ENCODE assay signal across 9 mouse cellular contexts in the genomic region with DNA sequence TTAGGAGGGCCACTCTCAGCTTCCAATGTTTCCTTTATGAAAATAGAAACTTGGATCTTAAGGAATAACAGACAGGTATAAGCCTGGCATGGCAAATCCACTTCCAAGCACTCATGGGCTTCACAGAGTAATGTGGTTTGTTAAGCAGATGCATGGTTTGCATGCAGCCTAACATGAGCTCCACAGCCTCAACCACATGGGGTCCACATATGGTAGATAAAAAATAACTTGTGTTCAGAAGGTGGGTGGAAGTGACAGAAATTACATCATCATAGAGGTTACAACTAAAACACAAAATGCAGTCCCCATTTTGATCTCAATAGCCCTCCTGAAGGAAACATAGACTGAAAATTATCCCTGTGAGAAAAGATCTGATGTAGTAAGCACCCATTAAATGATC.
"Had no signal": no experiment of that assay in that cellular context is flagged by ENCODE, and none has a peak within 500 bp of the region (broad histone marks: within the 10 kb centered on the region; RNA-seq: fewer than 3 reads in every experiment).

No protein-coding gene starts in this region.

- H3K27ac ChIP-seq: limb, embryonic 15.5 days; liver, embryonic 12.5 days; lung, embryonic 15.5 days; midbrain, embryonic 13.5 days; stomach, embryonic 15.5 days had no signal

- H3K27me3 ChIP-seq: limb, embryonic 15.5 days; liver, embryonic 12.5 days; lung, embryonic 15.5 days; midbrain, embryonic 13.5 days; stomach, embryonic 15.5 days had no signal

- H3K36me3 ChIP-seq: limb, embryonic 15.5 days; liver, embryonic 12.5 days; lung, embryonic 15.5 days; midbrain, embryonic 13.5 days; stomach, embryonic 15.5 days had no signal

- DNase-seq: lung, postnatal 14 days; right cerebral cortex, postnatal 4 days; spleen, adult 18-20 months; thymus, postnatal 36 days had no signal

- H3K4me3 ChIP-seq: limb, embryonic 15.5 days; liver, embryonic 12.5 days; lung, embryonic 15.5 days; midbrain, embryonic 13.5 days; stomach, embryonic 15.5 days had no signal

- H3K4me2 ChIP-seq: liver, embryonic 12.5 days; lung, embryonic 15.5 days; midbrain, embryonic 13.5 days; stomach, embryonic 15.5 days had no signal

- H3K4me1 ChIP-seq: liver, embryonic 12.5 days; midbrain, embryonic 13.5 days had no signal

- ATAC-seq: liver, embryonic 12.5 days; midbrain, embryonic 13.5 days had no signal

- H3K9ac ChIP-seq: limb, embryonic 15.5 days; liver, embryonic 12.5 days; lung, embryonic 15.5 days; midbrain, embryonic 13.5 days; stomach, embryonic 15.5 days had no signal

- H3K9me3 ChIP-seq: limb, embryonic 15.5 days; liver, embryonic 12.5 days; lung, embryonic 15.5 days; midbrain, embryonic 13.5 days; stomach, embryonic 15.5 days had no signal
